Mouse (Mus musculus) CD4-positive, CD25-positive, alpha-beta regulatory T cell, adult 9 weeks (primary cell): ENCODE data around the gene P3h1. TPM values are rescaled to one million over a fixed set of nuclear protein-coding genes. Genes with fewer than 3 reads are reported as not detected.

Experiments
- polyA plus RNA-seq: library from polyadenylated mRNA; unstranded; fragments of 100-300 nt; shearing (Covaris generic); gene quantifications from one replicate; pipeline ENCODE4 v1.2.1, GENCODE M21; 2017

The P3h1 gene
- polyA plus RNA-seq = 1.9 TPM

DNA sequence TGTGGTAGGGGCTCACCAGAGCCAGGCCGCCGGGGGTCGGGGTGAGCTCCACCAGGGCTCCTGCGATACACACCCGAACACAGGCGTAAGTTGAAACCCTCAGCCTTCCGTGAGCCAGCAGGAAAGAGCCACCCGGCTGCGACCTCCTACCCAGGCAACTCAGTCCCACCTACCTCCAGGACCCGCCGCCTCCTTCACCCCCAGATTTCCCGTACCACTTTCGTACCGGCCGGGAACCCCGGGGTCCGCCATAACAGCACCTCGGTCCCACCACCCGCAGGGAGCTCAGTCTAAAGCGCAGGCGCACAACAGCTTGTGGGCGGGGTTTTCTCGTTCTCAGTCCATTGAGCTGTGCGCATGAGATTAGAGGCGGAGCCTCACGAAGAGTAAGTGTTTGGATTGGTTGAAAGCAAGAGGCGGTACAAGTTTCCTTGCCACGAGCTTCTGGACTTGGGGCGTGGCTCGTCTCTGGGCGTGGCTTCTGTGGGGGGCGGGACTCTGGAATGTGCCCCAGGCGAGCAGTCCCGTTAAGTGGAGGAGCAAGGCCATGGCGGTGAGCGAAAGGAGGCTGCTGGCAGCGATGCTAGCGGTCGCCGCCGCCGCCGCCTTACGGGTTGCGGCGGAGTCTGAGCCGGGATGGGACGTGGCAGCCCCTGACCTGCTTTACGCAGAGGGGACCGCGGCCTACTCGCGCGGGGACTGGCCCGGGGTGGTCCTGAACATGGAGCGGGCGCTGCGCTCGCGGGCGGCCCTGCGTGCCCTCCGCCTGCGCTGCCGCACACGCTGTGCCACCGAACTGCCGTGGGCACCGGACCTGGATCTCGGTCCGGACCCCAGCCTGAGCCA is at the start of gene P3h1, which contains the start of gene AU022252:
Gene P3h1 (plus strand): TSS at position 506 of the 846 bp plus-strand sequence.
Gene AU022252 (minus strand): TSS at position 303 of the 846 bp plus-strand sequence.

DNA sequence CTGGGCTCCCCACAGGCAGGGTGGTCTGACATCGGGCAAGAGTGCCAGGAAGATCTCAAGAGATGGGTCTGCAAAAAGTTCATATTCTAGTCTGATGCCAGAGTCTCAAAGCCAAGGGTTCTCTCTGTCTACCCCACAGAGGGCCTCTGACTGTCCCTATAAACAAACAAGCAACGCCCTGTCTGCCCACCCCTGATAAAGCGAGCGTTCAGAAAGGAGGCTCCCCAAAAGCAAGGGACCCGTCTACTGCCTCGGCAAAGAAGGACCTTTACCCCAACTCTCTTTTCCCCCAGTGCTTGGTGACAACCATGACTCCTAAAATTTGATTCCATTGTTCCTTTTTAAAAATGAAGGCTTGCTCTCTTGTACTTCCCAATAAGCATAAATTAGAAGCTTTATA is 42.9 kb upstream of the P3h1 start, which contains the start of gene Ermap:
Gene Ermap (minus strand): TSS at position 148 of the 400 bp plus-strand sequence.

DNA sequence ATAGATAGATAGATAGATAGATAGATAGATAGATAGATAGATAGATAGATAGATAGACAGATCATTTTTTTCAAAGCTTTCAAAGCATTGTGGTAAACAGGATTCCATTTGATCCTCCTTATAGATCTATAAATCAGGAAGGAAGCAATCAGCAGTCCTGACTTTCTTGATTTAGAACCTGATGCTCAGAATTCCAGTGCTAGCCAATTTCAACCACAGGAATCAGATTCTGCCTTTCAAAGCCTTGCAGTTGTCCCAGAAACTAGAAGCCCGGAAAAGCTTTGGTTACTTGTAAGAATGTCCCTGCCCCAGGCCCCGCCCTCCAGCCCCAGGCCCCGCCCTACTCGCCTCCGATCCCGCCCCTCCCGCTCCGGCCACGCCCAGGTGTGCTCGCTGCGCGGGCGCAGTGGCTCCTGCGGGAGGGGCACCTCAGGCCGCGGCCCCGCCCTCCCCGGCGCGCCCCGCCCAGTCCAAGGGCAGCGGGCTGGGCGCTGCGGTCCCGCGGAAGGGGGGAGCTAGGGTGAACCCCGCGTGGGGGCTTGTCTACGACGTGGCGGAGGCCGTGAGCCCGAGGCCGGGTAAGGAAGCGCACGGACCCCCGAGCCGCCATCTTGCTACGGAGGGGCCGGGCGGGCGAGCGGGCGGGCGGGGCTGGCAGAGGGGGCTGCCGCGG is 37.7 kb upstream of the P3h1 start, which contains the start of gene Svbp:
Gene Svbp (plus strand): TSS at position 398 of the 673 bp plus-strand sequence.

DNA sequence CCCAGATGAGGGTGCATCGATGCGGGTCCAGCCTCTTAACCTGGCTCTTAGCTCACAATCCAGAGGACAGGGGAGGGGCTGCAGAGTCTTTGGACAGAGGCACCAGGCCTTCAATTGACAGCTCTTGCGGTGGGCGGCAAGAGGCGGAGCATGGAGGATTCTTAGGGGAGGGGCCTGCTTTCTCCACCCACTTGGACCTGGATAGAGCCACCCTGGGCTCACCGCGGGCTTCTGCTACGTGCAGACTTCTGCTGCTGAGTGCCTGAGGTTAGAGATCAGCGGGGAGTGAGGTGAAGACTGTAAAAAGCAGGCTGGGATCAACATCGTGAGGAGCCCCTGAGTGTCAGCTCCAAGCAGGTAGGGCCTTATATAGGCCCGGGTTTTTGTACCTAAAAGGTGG is 14.5 kb upstream of the P3h1 start, which contains the start of gene Tmem269:
Gene Tmem269 (minus strand): TSS at position 49 of the 400 bp plus-strand sequence.

DNA sequence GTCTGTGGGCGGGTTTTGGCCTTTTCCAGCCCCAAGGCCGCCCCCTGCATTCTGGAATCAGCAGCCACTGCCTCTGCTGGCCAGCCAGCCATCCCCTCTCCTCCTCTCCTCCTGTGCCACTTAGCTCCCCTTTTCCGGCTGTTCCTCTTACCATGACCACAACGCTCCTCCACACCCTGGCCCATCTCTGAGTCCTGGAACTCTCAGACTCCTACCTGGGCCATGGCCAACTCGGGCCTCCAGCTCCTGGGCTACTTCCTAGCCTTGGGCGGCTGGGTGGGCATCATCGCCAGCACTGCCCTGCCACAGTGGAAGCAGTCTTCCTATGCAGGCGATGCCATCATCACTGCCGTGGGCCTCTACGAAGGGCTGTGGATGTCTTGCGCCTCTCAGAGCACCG is 22.6 kb downstream of the P3h1 start, which contains the start of gene Cldn19:
Gene Cldn19 (plus strand): TSS at position 64 of the 400 bp plus-strand sequence.

DNA sequence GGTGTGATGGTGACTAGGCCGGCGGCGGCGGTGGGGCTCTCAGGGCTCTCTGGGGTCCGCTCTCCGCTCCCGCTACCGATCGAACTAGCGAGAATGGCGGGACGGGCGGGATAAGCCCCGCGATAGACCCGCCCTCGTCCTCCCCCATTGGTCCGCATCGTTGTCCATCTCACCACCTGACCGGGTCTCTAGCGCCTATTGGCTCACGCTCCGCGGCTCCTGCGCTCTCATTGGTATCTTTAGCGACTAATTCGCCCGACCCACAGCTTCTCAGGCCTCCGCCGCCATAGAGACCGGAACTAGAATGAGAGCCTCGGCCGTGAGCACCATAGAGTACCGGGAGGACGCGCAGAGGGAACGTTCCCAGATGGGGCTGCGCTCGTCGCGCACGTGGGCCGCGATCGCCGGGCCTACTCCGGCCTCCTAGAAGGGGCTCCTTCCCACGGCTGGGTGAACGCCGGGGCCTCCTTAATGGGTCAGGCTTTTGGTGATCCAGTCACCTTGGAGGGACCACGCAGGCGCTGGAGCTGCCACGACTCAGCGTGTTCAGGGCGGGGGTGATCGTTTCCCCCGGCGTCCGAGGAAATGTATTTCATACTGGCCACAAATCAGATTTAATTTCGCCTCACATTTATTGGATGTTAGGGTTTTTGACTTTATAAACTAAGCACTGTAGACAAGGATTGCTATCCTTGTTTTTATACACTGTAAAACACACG is 61.9 kb downstream of the P3h1 start, which contains the start of gene Ybx1:
Gene Ybx1 (minus strand): TSS at position 190 of the 719 bp plus-strand sequence.

Other genes starting within 250 kb of the P3h1 start
- gene Slc2a1, start 124.2 kb upstream of the P3h1 start, polyA plus RNA-seq = 79.4 TPM
- 3.6 TPM for gene Zfp691, start 58.7 kb upstream of the P3h1 start, polyA plus RNA-seq
- gene Ermap, start 42.9 kb upstream of the P3h1 start, polyA plus RNA-seq = 0.68 TPM
- gene Svbp, start 37.6 kb upstream of the P3h1 start, polyA plus RNA-seq = 71.6 TPM
- 0.35 TPM for gene Tmem269, start 14.7 kb upstream of the P3h1 start, polyA plus RNA-seq
- 22.8 TPM for gene AU022252, start 203 bp upstream of the P3h1 start, polyA plus RNA-seq
- not detected for gene Cldn19, start 22.5 kb downstream of the P3h1 start, polyA plus RNA-seq
- gene Ybx1, start 61.7 kb downstream of the P3h1 start, polyA plus RNA-seq = 57.1 TPM
- 49.7 TPM for gene Ppih, start 87.6 kb downstream of the P3h1 start, polyA plus RNA-seq
- 15.1 TPM for gene Ccdc30, start 182.6 kb downstream of the P3h1 start, polyA plus RNA-seq
- gene Ppcs, start 189.5 kb downstream of the P3h1 start, polyA plus RNA-seq = 48.4 TPM
- gene Zmynd12, start 189.9 kb downstream of the P3h1 start, polyA plus RNA-seq = 0.62 TPM